Mouse (Mus musculus): ENCODE measurements at regions not wholly inside any gene's neighbourhood (a gene's known extent, or its start where the extent isn't known, plus 50 kb on each side); places are given as distances from the start of the nearest gene placed in this dataset.

DNA sequence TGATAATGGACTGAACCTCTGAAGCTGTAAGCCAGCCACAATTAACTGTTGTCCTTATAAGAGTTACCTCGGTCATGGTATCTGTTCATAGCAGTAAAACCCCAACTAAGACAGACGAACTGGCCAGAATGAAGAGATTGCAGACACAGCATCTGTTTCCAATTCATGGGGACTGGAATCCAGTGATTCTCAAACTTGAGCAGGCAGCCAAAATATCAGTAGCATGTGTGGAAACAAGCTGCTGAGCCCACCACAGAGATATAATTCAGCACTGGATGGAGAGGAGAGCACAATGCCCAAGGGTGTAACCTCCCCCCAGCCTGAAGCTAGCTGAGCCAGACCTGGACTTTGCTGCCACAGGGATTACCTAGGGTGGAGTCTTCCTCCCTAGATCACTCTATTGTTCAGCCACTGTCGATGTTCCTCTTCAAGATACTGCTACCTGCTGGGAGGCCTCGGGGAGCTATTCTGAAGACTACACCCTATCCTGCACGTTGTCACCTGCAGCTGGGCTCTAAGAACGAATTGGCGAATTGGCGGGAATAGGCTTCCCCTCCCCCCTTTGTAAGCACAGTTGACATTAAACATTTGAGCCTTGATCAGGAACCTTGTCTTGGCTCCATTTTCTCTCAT lies 259.1 kb upstream of the Pou3f3 start:
- Histone ChIP-seq H3K9ac (ENCODE audit: low read depth, low read length) (no peak overlapping the region), H3K9me3 (ENCODE audit: control insufficient read depth, low read length) (no peaks in the 10 kb centered on the region), H3K27ac (ENCODE audit: low read length) (no peak overlapping the region), H3K27me3 (replicated peaks; ENCODE audit: control insufficient read depth, insufficient read depth, low read length) (no peaks in the 10 kb centered on the region), H3K36me3 (ENCODE audit: control insufficient read depth, insufficient read depth, low read length) (no peaks in the 10 kb centered on the region), H3K4me3 (ENCODE audit: low read length) (no peak overlapping the region), H3K4me1 (ENCODE audit: control insufficient read depth, insufficient read depth, low read length) (no peaks in the 10 kb centered on the region), H3K4me2 (ENCODE audit: low read depth, low read length) (no peak overlapping the region)
- 62% methylated on average over 8 of the region's 8 CpGs for WGBS
- peak; percentile 42; the same call in 1 of the 2 replicates for ATAC-seq

DNA sequence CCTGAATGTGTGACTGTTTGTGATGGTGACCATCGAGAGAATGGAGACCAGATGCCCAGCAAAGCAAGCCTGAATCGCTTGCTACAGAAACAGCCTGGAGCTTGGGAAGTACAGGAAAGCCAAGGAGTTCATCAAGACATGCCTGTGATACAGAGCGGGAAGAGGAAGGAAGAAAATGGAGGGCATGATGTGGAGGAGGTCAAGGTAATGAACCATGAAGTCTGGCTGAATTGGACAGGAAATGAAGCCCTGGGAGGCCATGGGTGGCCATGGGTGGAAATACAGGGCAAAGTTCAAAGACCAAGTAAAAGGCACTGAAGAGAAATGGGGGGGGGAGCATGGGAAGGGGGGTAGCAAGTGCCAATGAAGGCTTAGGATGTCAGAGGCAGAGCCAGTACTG lies 227.2 kb upstream of the Pou3f3 start:
- Histone ChIP-seq H3K4me3 (ENCODE audit: low read length) (no peak overlapping the region), H3K9ac (ENCODE audit: low read depth, low read length) (no peak overlapping the region), H3K9me3 (ENCODE audit: control insufficient read depth, low read length) (no peaks in the 10 kb centered on the region), H3K36me3 (ENCODE audit: control insufficient read depth, insufficient read depth, low read length) (no peaks in the 10 kb centered on the region), H3K27me3 (replicated peaks; ENCODE audit: control insufficient read depth, insufficient read depth, low read length) (no peaks in the 10 kb centered on the region), H3K4me2 (ENCODE audit: low read depth, low read length) (no peak overlapping the region), H3K27ac (ENCODE audit: low read length) (no peak overlapping the region), H3K4me1 (ENCODE audit: control insufficient read depth, insufficient read depth, low read length) (peaks cover 11% of the 10 kb centered on the region; the same call in 1 of the 2 replicates)
- ATAC-seq = no peak
- 90% methylated on average over 3 of the region's 3 CpGs for WGBS

DNA sequence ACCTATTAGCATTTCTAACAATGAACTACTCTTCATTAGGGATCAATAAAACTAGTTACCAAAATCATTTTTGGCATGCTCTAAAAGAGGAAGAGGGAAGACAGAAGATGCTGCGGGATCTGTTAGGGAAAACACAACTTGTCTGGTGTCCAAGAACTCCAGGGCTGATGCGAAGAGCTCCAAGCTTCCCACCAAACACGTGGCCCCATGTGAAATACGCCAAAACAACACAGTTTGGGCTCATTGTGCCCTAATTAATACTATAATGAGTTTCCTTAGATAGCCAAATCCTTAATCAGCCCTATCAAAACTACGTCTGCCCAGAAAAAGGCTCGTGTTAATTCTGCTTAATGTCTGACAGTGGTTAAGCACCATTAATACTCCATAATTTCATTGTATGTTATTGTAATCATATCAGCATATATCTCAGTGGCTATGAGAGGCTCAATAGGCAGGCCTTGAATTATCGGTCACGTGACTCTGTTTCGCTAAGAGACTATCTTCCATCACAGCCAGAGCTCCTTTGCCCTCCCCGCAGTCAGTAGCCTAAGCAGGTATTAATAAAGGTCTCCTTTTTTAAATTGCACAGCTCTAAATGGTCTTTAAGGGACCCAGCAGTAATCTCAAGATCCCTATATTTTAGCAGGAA lies 223.6 kb upstream of the Pou3f3 start:
- Histone ChIP-seq H3K9ac (ENCODE audit: low read depth, low read length) (no peak overlapping the region), H3K36me3 (ENCODE audit: control insufficient read depth, insufficient read depth, low read length) (no peaks in the 10 kb centered on the region), H3K27ac (ENCODE audit: low read length) (no peak overlapping the region), H3K27me3 (replicated peaks; ENCODE audit: control insufficient read depth, insufficient read depth, low read length) (no peaks in the 10 kb centered on the region), H3K4me2 (ENCODE audit: low read depth, low read length) (no peak overlapping the region), H3K4me3 (ENCODE audit: low read length) (no peak overlapping the region), H3K4me1 (ENCODE audit: control insufficient read depth, insufficient read depth, low read length) (peaks cover 11% of the 10 kb centered on the region; the same call in 1 of the 2 replicates), H3K9me3 (ENCODE audit: control insufficient read depth, low read length) (no peaks in the 10 kb centered on the region)
- WGBS = 67% methylated on average over 10 of the region's 10 CpGs
- ATAC-seq = 0 out of 2 replicates have a peak, but pooled peaks have one; percentile 38

DNA sequence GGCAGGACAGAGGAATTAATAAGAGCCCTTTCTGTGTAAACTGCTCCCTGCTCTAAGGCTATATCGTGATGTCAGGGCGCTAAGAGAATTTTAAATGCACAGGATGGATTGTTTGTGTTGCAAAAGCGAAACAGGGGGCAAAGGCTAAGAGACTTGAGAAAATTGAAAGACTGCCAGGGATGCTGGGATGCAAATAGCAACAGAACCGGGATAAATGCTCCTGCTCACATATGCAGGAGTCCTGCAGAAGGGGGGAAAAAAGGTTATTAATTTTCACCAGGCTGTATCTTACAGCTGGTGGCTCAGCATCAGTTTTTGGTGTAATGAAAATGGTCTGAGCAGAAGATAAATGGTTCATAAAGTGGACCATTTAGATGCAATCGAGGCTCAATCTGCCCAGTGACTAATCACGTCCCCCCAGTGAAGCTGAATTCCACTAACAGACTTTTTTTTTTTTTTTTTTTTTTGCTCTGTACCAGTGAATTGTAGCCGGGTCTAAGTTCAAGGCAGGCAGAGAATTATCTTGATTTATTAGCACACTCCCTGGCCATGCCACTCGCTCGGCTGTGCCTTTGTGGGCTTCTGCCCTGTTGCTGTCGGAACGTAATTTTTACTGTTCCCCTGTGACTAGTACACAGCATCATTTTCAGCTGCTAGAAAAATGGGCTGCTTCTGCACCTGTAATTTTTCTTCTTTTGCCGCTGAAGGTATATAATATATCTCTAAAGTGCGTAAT lies 222.9 kb upstream of the Pou3f3 start:
- ATAC-seq = peak; percentile 71
- 34% methylated on average over 13 of the region's 13 CpGs for WGBS

DNA sequence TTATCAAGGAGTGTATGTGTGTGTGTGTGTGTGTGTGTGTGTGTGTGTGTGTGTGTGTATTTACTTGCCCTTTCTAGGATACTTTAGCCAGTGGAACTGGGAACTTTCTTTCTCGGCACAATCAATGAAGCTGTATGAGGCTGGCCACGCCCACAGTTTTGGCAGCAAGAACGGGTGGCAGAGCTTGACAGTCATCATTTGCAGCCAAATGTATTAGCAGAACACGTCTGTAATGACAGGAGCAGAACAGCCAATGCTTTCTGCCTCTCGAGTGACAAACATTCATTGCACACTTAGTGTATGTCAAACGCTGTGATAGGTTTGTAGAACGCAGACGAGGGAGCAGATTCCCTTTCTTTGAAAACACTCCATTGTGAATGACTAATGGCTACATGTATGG lies 221.4 kb upstream of the Pou3f3 start:
- H3K9me3 ChIP-seq (ENCODE audit: control insufficient read depth, low read length) = no peaks in the 10 kb centered on the region
- no peak overlapping the region for H3K4me3 ChIP-seq (ENCODE audit: low read length)
- no peaks in the 10 kb centered on the region for H3K27me3 ChIP-seq (replicated peaks; ENCODE audit: control insufficient read depth, insufficient read depth, low read length)
- WGBS = 63% methylated on average over 8 of the region's 8 CpGs
- no peak overlapping the region for H3K4me2 ChIP-seq (ENCODE audit: low read depth, low read length)
- no peak overlapping the region for H3K27ac ChIP-seq (ENCODE audit: low read length)
- peaks cover 11% of the 10 kb centered on the region; the same call in 1 of the 2 replicates for H3K4me1 ChIP-seq (ENCODE audit: control insufficient read depth, insufficient read depth, low read length)
- ATAC-seq = no peak
- no peaks in the 10 kb centered on the region for H3K36me3 ChIP-seq (ENCODE audit: control insufficient read depth, insufficient read depth, low read length)
- no peak overlapping the region for H3K9ac ChIP-seq (ENCODE audit: low read depth, low read length)

More for the DNA sequence above, 222.9 kb upstream of the Pou3f3 start:
- Histone ChIP-seq H3K4me1 (ENCODE audit: control insufficient read depth, insufficient read depth, low read length) (peaks cover 11% of the 10 kb centered on the region; the same call in 1 of the 2 replicates), H3K9me3 (ENCODE audit: control insufficient read depth, low read length) (no peaks in the 10 kb centered on the region), H3K27ac (ENCODE audit: low read length) (no peak overlapping the region), H3K27me3 (replicated peaks; ENCODE audit: control insufficient read depth, insufficient read depth, low read length) (no peaks in the 10 kb centered on the region), H3K4me2 (ENCODE audit: low read depth, low read length) (no peak overlapping the region), H3K9ac (ENCODE audit: low read depth, low read length) (no peak overlapping the region), H3K4me3 (ENCODE audit: low read length) (no peak overlapping the region), H3K36me3 (ENCODE audit: control insufficient read depth, insufficient read depth, low read length) (no peaks in the 10 kb centered on the region)

DNA sequence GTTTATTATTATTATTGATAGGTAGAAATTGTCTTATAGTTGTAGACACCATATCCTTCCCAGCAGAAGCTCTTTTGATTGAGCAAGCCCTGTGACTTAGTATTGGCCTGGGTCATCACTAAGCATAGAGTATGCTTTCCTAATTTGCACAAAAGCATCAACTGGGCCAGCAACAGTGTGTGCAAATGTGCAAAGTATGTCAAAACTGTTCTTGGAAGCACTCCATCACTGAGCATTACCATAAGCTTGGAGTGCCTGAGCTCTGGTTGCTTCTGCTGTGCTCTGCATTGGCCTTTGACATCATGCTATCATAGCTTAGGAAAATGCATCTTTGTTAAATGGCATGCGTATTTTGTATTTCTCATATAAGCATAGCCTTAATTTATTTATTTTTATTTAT lies 220.7 kb upstream of the Pou3f3 start:
- H3K36me3 ChIP-seq (ENCODE audit: control insufficient read depth, insufficient read depth, low read length) = no peaks in the 10 kb centered on the region
- peaks cover 11% of the 10 kb centered on the region for H3K4me1 ChIP-seq (ENCODE audit: control insufficient read depth, insufficient read depth, low read length)
- H3K27me3 ChIP-seq (replicated peaks; ENCODE audit: control insufficient read depth, insufficient read depth, low read length) = no peaks in the 10 kb centered on the region
- H3K4me2 ChIP-seq (ENCODE audit: low read depth, low read length) = no peak overlapping the region
- ATAC-seq = no peak
- no peaks in the 10 kb centered on the region for H3K9me3 ChIP-seq (ENCODE audit: control insufficient read depth, low read length)
- no peak overlapping the region for H3K9ac ChIP-seq (ENCODE audit: low read depth, low read length)
- no peak overlapping the region for H3K27ac ChIP-seq (ENCODE audit: low read length)
- WGBS = 88% methylated on average over 1 of the region's 1 CpGs
- no peak overlapping the region for H3K4me3 ChIP-seq (ENCODE audit: low read length)

DNA sequence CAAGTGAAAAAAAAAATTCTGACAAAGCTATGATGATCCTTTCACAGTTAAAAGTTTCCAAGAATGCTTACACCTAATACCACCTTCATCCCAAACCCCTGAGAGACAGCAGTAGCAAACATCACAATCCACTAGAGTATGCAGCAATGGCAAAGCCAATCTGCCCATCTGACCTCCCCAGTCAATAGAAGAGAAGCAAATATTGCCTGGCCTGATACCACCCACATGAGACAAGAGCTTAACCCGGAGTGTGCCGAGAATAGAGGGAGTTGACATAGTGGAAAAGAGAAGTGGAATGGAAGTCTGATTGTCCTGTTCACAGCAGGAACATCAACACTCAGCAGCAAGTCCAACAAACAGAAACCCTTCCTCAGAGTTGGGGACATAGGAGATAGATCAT lies 219.9 kb upstream of the Pou3f3 start:
- Histone ChIP-seq H3K4me1 (ENCODE audit: control insufficient read depth, insufficient read depth, low read length) (peaks cover 14% of the 10 kb centered on the region), H3K27ac (ENCODE audit: low read length) (no peak overlapping the region), H3K9ac (ENCODE audit: low read depth, low read length) (no peak overlapping the region), H3K4me3 (ENCODE audit: low read length) (no peak overlapping the region), H3K27me3 (replicated peaks; ENCODE audit: control insufficient read depth, insufficient read depth, low read length) (no peaks in the 10 kb centered on the region), H3K4me2 (ENCODE audit: low read depth, low read length) (no peak overlapping the region), H3K36me3 (ENCODE audit: control insufficient read depth, insufficient read depth, low read length) (no peaks in the 10 kb centered on the region), H3K9me3 (ENCODE audit: control insufficient read depth, low read length) (no peaks in the 10 kb centered on the region)
- 55% methylated on average over 2 of the region's 2 CpGs for WGBS
- ATAC-seq = no peak

DNA sequence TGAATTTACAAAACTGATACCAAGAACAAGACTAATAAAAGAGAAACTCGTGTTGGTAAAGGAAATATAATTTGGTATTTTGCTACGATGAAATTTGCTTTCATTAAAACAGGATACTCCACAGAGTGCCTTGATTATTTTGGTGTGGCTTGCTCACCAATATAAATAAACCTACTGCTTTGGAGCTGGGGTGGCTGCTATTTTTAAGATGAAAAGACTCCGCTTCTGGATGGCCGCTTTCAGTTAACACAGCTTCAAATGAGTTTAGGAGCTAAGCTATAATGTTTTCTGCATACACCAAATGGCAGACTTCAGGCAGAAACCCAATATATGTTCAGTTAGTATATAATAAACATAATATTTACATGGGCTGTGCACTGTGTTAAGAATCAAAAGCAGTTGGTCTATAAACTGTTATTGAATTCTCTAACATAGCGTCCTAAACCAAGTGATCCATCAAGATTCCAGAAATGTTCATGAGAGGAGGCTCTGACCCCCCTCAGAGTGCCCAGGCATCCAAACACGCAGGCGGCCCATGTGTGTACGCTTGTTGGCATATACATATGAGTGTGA lies 215.1 kb upstream of the Pou3f3 start:
- WGBS = 55% methylated on average over 8 of the region's 8 CpGs
- no peak for ATAC-seq
- H3K4me3 ChIP-seq (ENCODE audit: low read length) = no peak overlapping the region

DNA sequence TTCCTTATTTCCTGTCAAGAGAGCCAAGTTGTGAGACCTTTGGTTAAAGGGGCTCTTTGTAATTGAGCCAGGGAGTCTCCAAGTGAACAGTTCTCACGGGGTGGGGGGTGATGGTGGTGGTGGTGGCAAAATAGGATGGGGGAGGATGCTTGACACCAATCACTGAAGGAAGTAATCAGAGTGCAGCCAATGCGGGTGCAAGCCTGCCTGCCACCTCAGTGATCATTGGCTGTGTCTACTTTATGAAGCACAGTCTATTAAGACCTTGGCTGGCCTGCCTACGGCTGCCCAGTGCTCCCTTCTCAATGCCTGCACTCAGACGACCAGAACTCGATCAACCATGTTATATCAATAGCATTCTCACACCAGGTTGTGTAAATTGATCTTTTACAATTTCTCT lies 206.0 kb upstream of the Pou3f3 start:
- Histone ChIP-seq H3K9ac (ENCODE audit: low read depth, low read length) (no peak overlapping the region), H3K4me3 (ENCODE audit: low read length) (no peak overlapping the region), H3K4me2 (ENCODE audit: low read depth, low read length) (no peak overlapping the region), H3K4me1 (ENCODE audit: control insufficient read depth, insufficient read depth, low read length) (peaks cover 10% of the 10 kb centered on the region), H3K27me3 (replicated peaks; ENCODE audit: control insufficient read depth, insufficient read depth, low read length) (no peaks in the 10 kb centered on the region), H3K27ac (ENCODE audit: low read length) (no peak overlapping the region), H3K9me3 (ENCODE audit: control insufficient read depth, low read length) (no peaks in the 10 kb centered on the region), H3K36me3 (ENCODE audit: control insufficient read depth, insufficient read depth, low read length) (no peaks in the 10 kb centered on the region)
- 70% methylated on average over 5 of the region's 5 CpGs for WGBS
- no peak for ATAC-seq

More for the DNA sequence above, 215.1 kb upstream of the Pou3f3 start:
- H3K4me1 ChIP-seq (ENCODE audit: control insufficient read depth, insufficient read depth, low read length) = peaks cover 2% of the 10 kb centered on the region; the same call in 1 of the 2 replicates
- no peak overlapping the region for H3K27ac ChIP-seq (ENCODE audit: low read length)
- no peak overlapping the region for H3K9ac ChIP-seq (ENCODE audit: low read depth, low read length)
- H3K4me2 ChIP-seq (ENCODE audit: low read depth, low read length) = no peak overlapping the region
- no peaks in the 10 kb centered on the region for H3K9me3 ChIP-seq (ENCODE audit: control insufficient read depth, low read length)
- H3K27me3 ChIP-seq (replicated peaks; ENCODE audit: control insufficient read depth, insufficient read depth, low read length) = no peaks in the 10 kb centered on the region
- no peaks in the 10 kb centered on the region for H3K36me3 ChIP-seq (ENCODE audit: control insufficient read depth, insufficient read depth, low read length)
